Comparison of ENCODE assay signal across 23 mouse cellular contexts in genomic region chr2:50826537-50826936, GRCm38 (mm10).
A peak's percentile ranks its signal among the peaks of the same experiment; 100 is the strongest.
DNase-seq lines count a peak whose midpoint lies in the region; ATAC-seq and TF ChIP-seq lines count a peak whose summit lies in the region.
"Had no signal": no experiment of that assay in that cellular context is flagged by ENCODE, and none has a peak within 500 bp of the region (broad histone marks: within the 10 kb centered on the region; RNA-seq: fewer than 3 reads in every experiment).

No protein-coding gene starts in this region.

- H3K36me3 ChIP-seq in intestine, embryonic 16.5 days (ENCODE audit: control insufficient read depth, insufficient read depth, low read length), result no peaks in the 10 kb centered on the region
- H3K36me3 ChIP-seq in intestine, postnatal 0 days (ENCODE audit: control insufficient read depth, insufficient read depth), result no peaks in the 10 kb centered on the region
- no peaks in the 10 kb centered on the region for H3K36me3 ChIP-seq in CH12.LX (replicated peaks in 1 of 2; ENCODE audit: control insufficient read depth in 1 of 2, insufficient read depth in 1 of 2, low read length in 1 of 2)
- H3K36me3 ChIP-seq in embryonic facial prominence, embryonic 10.5 days (replicated peaks), result no peaks in the 10 kb centered on the region
- H3K36me3 ChIP-seq: forebrain, embryonic 15.5 days; hindbrain, embryonic 15.5 days; limb, embryonic 15.5 days; liver, embryonic 15.5 days had no signal

- dilution Hi-C loops in CH12.LX (cut with MboI; ENCODE audit: extremely low pct_ligation_motif_present, extremely low pct_unique_long_range_greater_than_20kb, low sequenced_read_pairs), result no loop called here

- no peak for TF ChIP-seq CTCF in intestine, postnatal 0 days (IDR thresholded peaks at IDR 0.05; ENCODE audit: low read depth)
- no peak for TF ChIP-seq CTCF in CH12.LX (conservative IDR thresholded peaks at IDR 0.05 in 1 of 2, IDR thresholded peaks at IDR 0.05 in 1 of 2; ENCODE audit: low read depth in 2 of 2, low read length in 2 of 2)

- H3K79me2 ChIP-seq in CH12.LX (replicated peaks; ENCODE audit: control insufficient read depth, extremely low read depth, insufficient read depth, poor library complexity, severe bottlenecking), result no peaks in the 10 kb centered on the region

- in situ Hi-C loops in CH12.LX (cut with MboI; ENCODE audit: low pct_ligation_motif_present, low pct_unique_long_range_greater_than_20kb, low sequenced_read_pairs), result loop anchor here (25.0 kb wide), 1 partner anchor 514 kb away; no protein-coding TSS in a partner anchor

- no peak overlapping the region for H3K9ac ChIP-seq in intestine, embryonic 16.5 days (ENCODE audit: low read depth, low read length)
- H3K9ac ChIP-seq in intestine, postnatal 0 days (ENCODE audit: low read depth, low read length), result no peak overlapping the region
- no peak overlapping the region for H3K9ac ChIP-seq in CH12.LX (ENCODE audit: insufficient read depth, low read depth)
- H3K9ac ChIP-seq: forebrain, embryonic 15.5 days; hindbrain, embryonic 15.5 days; limb, embryonic 15.5 days; liver, embryonic 15.5 days had no signal

- 70% methylated on average over 3 of the region's 3 CpGs for WGBS in intestine, embryonic 16.5 days
- WGBS in intestine, postnatal 0 days, result 81% methylated on average over 3 of the region's 3 CpGs
- WGBS in embryonic facial prominence, embryonic 10.5 days, result 82% methylated on average over 3 of the region's 3 CpGs

- no peak for TF ChIP-seq RAD21 in CH12.LX (IDR thresholded peaks at IDR 0.05; ENCODE audit: low read depth, low read length)

- H3K4me2 ChIP-seq in intestine, embryonic 16.5 days (ENCODE audit: low read depth, low read length), result no peak overlapping the region
- no peak overlapping the region for H3K4me2 ChIP-seq in intestine, postnatal 0 days (replicated peaks; ENCODE audit: low read depth)
- H3K4me2 ChIP-seq in CH12.LX (ENCODE audit: insufficient read depth, low read depth, poor library complexity, severe bottlenecking), result no peak overlapping the region; the same call in 1 of the 2 replicates
- H3K4me2 ChIP-seq: forebrain, embryonic 15.5 days; heart, embryonic 11.5 days; hindbrain, embryonic 15.5 days; limb, embryonic 15.5 days; liver, embryonic 15.5 days had no signal

- peaks cover 4% of the 10 kb centered on the region; the same call in 1 of the 2 replicates for H3K4me1 ChIP-seq in intestine, embryonic 16.5 days (ENCODE audit: control insufficient read depth, insufficient read depth, low read length)
- no peaks in the 10 kb centered on the region for H3K4me1 ChIP-seq in intestine, postnatal 0 days (replicated peaks; ENCODE audit: control insufficient read depth, insufficient read depth, low read length)
- peaks cover 0 to 12% of the 10 kb centered on the region in 2 experiments; a peak in 2 of 4 replicates for H3K4me1 ChIP-seq in CH12.LX (ENCODE audit: control insufficient read depth in 1 of 2, insufficient read depth in 2 of 2)
- H3K4me1 ChIP-seq in embryonic facial prominence, embryonic 10.5 days, result peaks cover 27% of the 10 kb centered on the region
- H3K4me1 ChIP-seq: forebrain, embryonic 15.5 days; hindbrain, embryonic 15.5 days; liver, embryonic 15.5 days; megakaryocyte, embryonic 14.5 days had no signal

- no peak for ATAC-seq in intestine, embryonic 16.5 days
- no peak for ATAC-seq in intestine, postnatal 0 days
- peak; percentile 69 for ATAC-seq in megakaryocyte progenitor cell, adult 5-6 weeks (replicated peaks; ENCODE audit: poor library complexity)
- ATAC-seq: forebrain, embryonic 15.5 days; lung, postnatal 0 days; midbrain, embryonic 16.5 days had no signal

- H3K4me3 ChIP-seq in intestine, embryonic 16.5 days (ENCODE audit: low read length), result no peak overlapping the region
- H3K4me3 ChIP-seq in intestine, postnatal 0 days (ENCODE audit: low read depth, low read length), result no peak overlapping the region
- H3K4me3 ChIP-seq in CH12.LX (replicated peaks in 1 of 3; ENCODE audit: low read depth in 2 of 3, low read length in 2 of 3, poor library complexity in 1 of 3), result no peak overlapping the region
- H3K4me3 ChIP-seq in embryonic facial prominence, embryonic 10.5 days, result no peak overlapping the region
- H3K4me3 ChIP-seq: erythroblast, embryonic 14.5 days; forebrain, embryonic 15.5 days; hindbrain, embryonic 15.5 days; limb, embryonic 15.5 days; liver, embryonic 15.5 days; megakaryocyte, embryonic 14.5 days had no signal

- H3K27ac ChIP-seq in intestine, embryonic 16.5 days (ENCODE audit: low read length), result peak overlapping the region; percentile 3; the same call in 1 of the 2 replicates
- no peak overlapping the region for H3K27ac ChIP-seq in intestine, postnatal 0 days (ENCODE audit: low read depth, low read length)
- no peak overlapping the region for H3K27ac ChIP-seq in CH12.LX (ENCODE audit: insufficient read depth, low read depth)
- peak overlapping the region; percentile 72 for H3K27ac ChIP-seq in embryonic facial prominence, embryonic 10.5 days (replicated peaks)
- H3K27ac ChIP-seq: forebrain, embryonic 15.5 days; hindbrain, embryonic 15.5 days; kidney, postnatal 0 days; limb, embryonic 15.5 days; liver, embryonic 15.5 days had no signal

- peak; percentile 37; the same call in 1 of the 2 replicates for TF ChIP-seq EP300 in CH12.LX (IDR thresholded peaks at IDR 0.05; ENCODE audit: low read length)

- no peak for TF ChIP-seq POLR2A in CH12.LX (IDR thresholded peaks at IDR 0.05; ENCODE audit: low read depth, low read length)

- H3K27me3 ChIP-seq in intestine, embryonic 16.5 days (replicated peaks; ENCODE audit: control insufficient read depth, insufficient read depth, low read length), result no peaks in the 10 kb centered on the region
- H3K27me3 ChIP-seq in intestine, postnatal 0 days (replicated peaks; ENCODE audit: control insufficient read depth, insufficient read depth, low read length), result no peaks in the 10 kb centered on the region
- no peaks in the 10 kb centered on the region for H3K27me3 ChIP-seq in CH12.LX (replicated peaks)
- H3K27me3 ChIP-seq in embryonic facial prominence, embryonic 10.5 days (replicated peaks; ENCODE audit: low read depth, poor library complexity, severe bottlenecking), result no peaks in the 10 kb centered on the region
- H3K27me3 ChIP-seq: forebrain, embryonic 15.5 days; hindbrain, embryonic 15.5 days; limb, embryonic 15.5 days; liver, embryonic 15.5 days; megakaryocyte, embryonic 14.5 days had no signal

- H3K9me3 ChIP-seq in intestine, embryonic 16.5 days (ENCODE audit: control insufficient read depth, low read length), result no peaks in the 10 kb centered on the region
- no peaks in the 10 kb centered on the region for H3K9me3 ChIP-seq in intestine, postnatal 0 days (ENCODE audit: control insufficient read depth)
- no peaks in the 10 kb centered on the region for H3K9me3 ChIP-seq in CH12.LX (replicated peaks; ENCODE audit: low read length)
- no peaks in the 10 kb centered on the region for H3K9me3 ChIP-seq in embryonic facial prominence, embryonic 10.5 days
- H3K9me3 ChIP-seq: forebrain, embryonic 15.5 days; hindbrain, embryonic 15.5 days; limb, embryonic 15.5 days; liver, embryonic 15.5 days had no signal

- no peak for DNase-seq in CH12.LX (ENCODE audit: extremely low read depth)
- no peak for DNase-seq in embryonic facial prominence, embryonic 10.5 days (ENCODE audit: low spot score)
- no peak for DNase-seq in adrenal gland, adult 8-10 months
- no peak for DNase-seq in ovary, postnatal 14 days (ENCODE audit: low spot score)
- DNase-seq in gastrocnemius, postnatal 25 days, result no peak
- DNase-seq: adrenal gland, postnatal 14 days; cerebellum, adult 18-20 months; cerebellum, postnatal 25 days; heart, postnatal 14 days; kidney, adult 18-20 months had no signal

TF ChIP-seq in CH12.LX, 34 proteins besides CTCF, POLR2A, EP300 and RAD21:
- TF ChIP-seq NRF1 (IDR thresholded peaks at IDR 0.05; ENCODE audit: low read depth, low read length) (no peak), RCOR1 (conservative IDR thresholded peaks at IDR 0.05; ENCODE audit: low read depth, low read length) (no peak), MXI1 (IDR thresholded peaks at IDR 0.05; ENCODE audit: low read depth, low read length) (no peak), ZKSCAN1 (IDR thresholded peaks at IDR 0.05; ENCODE audit: borderline replicate concordance, low read depth, low read length) (no peak), CHD2 (IDR thresholded peaks at IDR 0.05; ENCODE audit: low read length) (no peak), KAT2A (IDR thresholded peaks at IDR 0.05; ENCODE audit: insufficient replicate concordance, low read length) (no peak), USF2 (conservative IDR thresholded peaks at IDR 0.05; ENCODE audit: low read depth, low read length) (no peak), MAFK (IDR thresholded peaks at IDR 0.05; ENCODE audit: insufficient replicate concordance, low read length) (no peak), JUND (conservative IDR thresholded peaks at IDR 0.05; ENCODE audit: low read depth, low read length) (no peak), IRF4 (IDR thresholded peaks at IDR 0.05; ENCODE audit: low read depth, low read length) (no peak), E2F4 (IDR thresholded peaks at IDR 0.05; ENCODE audit: insufficient replicate concordance, low read depth, low read length) (no peak), USF1 (IDR thresholded peaks at IDR 0.05; ENCODE audit: low read depth, low read length) (no peak), BHLHE40 (IDR thresholded peaks at IDR 0.05; ENCODE audit: low read depth, low read length) (no peak), ZC3H11A (IDR thresholded peaks at IDR 0.05; ENCODE audit: low read depth, low read length) (no peak), PAX5 (IDR thresholded peaks at IDR 0.05; ENCODE audit: low read length) (no peak), MEF2A (IDR thresholded peaks at IDR 0.05; ENCODE audit: borderline replicate concordance, low read depth, low read length) (no peak), SMC3 (IDR thresholded peaks at IDR 0.05; ENCODE audit: low read depth, low read length) (no peak), MAZ (IDR thresholded peaks at IDR 0.05; ENCODE audit: low read depth, low read length) (no peak), SIN3A (IDR thresholded peaks at IDR 0.05; ENCODE audit: low read length) (no peak)

Comparison
In these comparisons a context has a peak if more than half of its experiments do, and no peak if none do; other contexts are left out.
1. H3K27ac ChIP-seq: peak in intestine, embryonic 16.5 days (single experiment) and embryonic facial prominence, embryonic 10.5 days (single experiment); none in intestine, postnatal 0 days (single experiment) and CH12.LX (single experiment).